Mouse (Mus musculus) liver, embryonic 14.5 days (tissue): ENCODE measurements around the gene Egfl7. TPM values are rescaled to one million over a fixed set of nuclear protein-coding genes. Genes with fewer than 3 reads are reported as not detected.

Source experiments
- ATAC-seq: fragments of 200-750 bp; cut with Nextera tagmentation; 2 replicates; pipeline ENCODE4 v1.8.0; 2017; ENCODE audit warnings: moderate number of reproducible peaks, mild to moderate bottlenecking, moderate library complexity; ENCODE audit not compliant: insufficient read depth
- DNase-seq, 3 experiments: peaks; one replicate each; pipeline ENCODE4 v3.0.0-alpha.2; 2012 to 2013; ENCODE audit warnings: low read depth in 3 of 3, low spot score in 3 of 3
- H3K27ac ChIP-seq: fragments of 300-500 bp; sonication (generic); 2 replicates; pipeline ENCODE4 v1.5.1; 2014; ENCODE audit warnings: moderate library complexity, mild to moderate bottlenecking, control low read depth, inconsistent platforms
- H3K27me3 ChIP-seq: fragments of 300-500 bp; sonication (generic); 2 replicates; pipeline ENCODE4 v1.6.1; 2014; ENCODE audit warnings: mild to moderate bottlenecking, low read length, moderate library complexity; ENCODE audit not compliant: control insufficient read depth, insufficient read depth
- H3K36me3 ChIP-seq: fragments of 300-500 bp; sonication (generic); replicated peaks from 2 replicates; pipeline ENCODE4 v1.6.1; 2014; ENCODE audit warnings: low read depth; ENCODE audit not compliant: control insufficient read depth, insufficient read depth
- H3K4me1 ChIP-seq, 2 experiments: fragments of 200-500 bp in 1 of 2; fragments of 300-500 bp in 1 of 2; sonication (generic) in 1 of 2; replicated peaks; 2 replicates each; pipeline ENCODE4 v1.6.1; 2012 to 2014; ENCODE audit warnings: antibody characterized with exemption in 1 of 2, inconsistent platforms in 1 of 2, low read length in 1 of 2; ENCODE audit not compliant: control insufficient read depth in 2 of 2, insufficient read depth in 2 of 2
- H3K4me2 ChIP-seq: fragments of 300-500 bp; sonication (generic); 2 replicates; pipeline ENCODE4 v1.6.1; 2014; ENCODE audit warnings: low read depth, mild to moderate bottlenecking, control low read depth, moderate library complexity
- H3K4me3 ChIP-seq, 2 experiments: fragments of 200-500 bp in 1 of 2; fragments of 300-500 bp in 1 of 2; sonication (generic) in 1 of 2; 2 replicates each; pipeline ENCODE4 v1.5.1; 2012 to 2014; ENCODE audit warnings: low read depth in 2 of 2, low read length in 2 of 2, mild to moderate bottlenecking in 2 of 2, control low read depth in 1 of 2, inconsistent platforms in 1 of 2, moderate library complexity in 1 of 2; ENCODE audit not compliant: insufficient read depth in 1 of 2
- H3K9ac ChIP-seq: fragments of 300-500 bp; sonication (generic); replicated peaks from 2 replicates; pipeline ENCODE4 v1.6.1; 2014; ENCODE audit warnings: mild to moderate bottlenecking, control low read depth, moderate library complexity
- H3K9me3 ChIP-seq: fragments of 300-500 bp; sonication (generic); 2 replicates; pipeline ENCODE4 v1.6.1; 2016; ENCODE audit warnings: low read length, mixed read lengths; ENCODE audit not compliant: control insufficient read depth
- CTCF ChIP-seq: IDR thresholded peaks from 2 replicates; pipeline ENCODE4 v1.5.1; 2016; ENCODE audit warnings: antibody characterized with exemption, low read depth, control low read depth
- EP300 ChIP-seq: IDR thresholded peaks from 2 replicates; pipeline ENCODE4 v1.6.1; 2016; ENCODE audit warnings: antibody characterized with exemption, low read depth
- WGBS: fragments of 180-500 bp; shearing (Covaris S2); extraction: QIAGEN DNeasy Blood & Tissue Kit; methylation state at CpG from one replicate; pipeline ENCODE4 v1.1.7; 2014; ENCODE audit not compliant: insufficient replicate concordance; 5-methylcytosine and 5-hydroxymethylcytosine counted together
- polyA plus RNA-seq, 2 experiments: library from polyadenylated mRNA; depleted of rRNA in 1 of 2; stranded (reverse) in 1 of 2; unstranded in 1 of 2; fragments of >200 nt; fragmentation: Nextera tagmentation in 1 of 2; extraction: Ambion mirVana in 1 of 2; gene quantifications; 2 replicates each; pipeline versions ENCODE4 v1.2.1 to v1.2.3; 2012 to 2014

The Egfl7 gene
- polyA plus RNA-seq, 2 experiments: 47.6 to 68.0 TPM

- TF ChIP-seq CTCF: no peak; the same call in 1 of the 2 replicates
- TF ChIP-seq EP300: no peak
- Histone ChIP-seq H3K36me3 (no peaks in the 10 kb centered on the region), H3K4me1 (peaks cover 2 to 14% of the 10 kb centered on the region in 2 experiments; a peak in 3 of 4 replicates), H3K9me3 (no peaks in the 10 kb centered on the region), H3K9ac (peak overlapping the region; percentile 41), H3K27me3 (no peaks in the 10 kb centered on the region), H3K4me2 (peak overlapping the region; percentile 73), H3K4me3 (peak overlapping the region; percentile 64 to 69), H3K27ac (no peak overlapping the region)
- WGBS: 1% methylated on average over 11 of the region's 11 CpGs
- peak; percentile 36 for ATAC-seq
- no peak for DNase-seq
These were observed 7.2 kb downstream of the Egfl7 start for GRCm38 (mm10) chr2:26587044-26587405.

GRCm38 (mm10) chr2:26588573-26588972 is 8.8 kb downstream of the Egfl7 start:
- H3K36me3 ChIP-seq: no peaks in the 10 kb centered on the region; the same call in 1 of the 2 replicates
- TF ChIP-seq CTCF (no peak), EP300 (no peak)
- no peak overlapping the region for H3K4me3 ChIP-seq
- no peaks in the 10 kb centered on the region for H3K9me3 ChIP-seq
- H3K4me2 ChIP-seq: no peak overlapping the region
- no peak overlapping the region for H3K9ac ChIP-seq
- H3K27ac ChIP-seq: no peak overlapping the region
- peaks cover 2 to 14% of the 10 kb centered on the region in 2 experiments; a peak in 3 of 4 replicates for H3K4me1 ChIP-seq
- DNase-seq: no peak
- 53% methylated on average over 4 of the region's 4 CpGs for WGBS
- no peaks in the 10 kb centered on the region for H3K27me3 ChIP-seq
- ATAC-seq: no peak

GRCm38 (mm10) chr2:26589284-26589683 is 9.5 kb downstream of the Egfl7 start:
- Histone ChIP-seq H3K36me3 (no peaks in the 10 kb centered on the region; the same call in 1 of the 2 replicates), H3K9me3 (no peaks in the 10 kb centered on the region), H3K9ac (no peak overlapping the region), H3K27ac (no peak overlapping the region), H3K4me1 (peaks cover 2 to 11% of the 10 kb centered on the region in 2 experiments; a peak in 3 of 4 replicates), H3K4me3 (no peak overlapping the region), H3K27me3 (no peaks in the 10 kb centered on the region), H3K4me2 (no peak overlapping the region)
- TF ChIP-seq EP300: no peak
- no peak for TF ChIP-seq CTCF
- ATAC-seq: no peak
- DNase-seq: no peak
- 86% methylated on average over 10 of the region's 10 CpGs for WGBS

DNA sequence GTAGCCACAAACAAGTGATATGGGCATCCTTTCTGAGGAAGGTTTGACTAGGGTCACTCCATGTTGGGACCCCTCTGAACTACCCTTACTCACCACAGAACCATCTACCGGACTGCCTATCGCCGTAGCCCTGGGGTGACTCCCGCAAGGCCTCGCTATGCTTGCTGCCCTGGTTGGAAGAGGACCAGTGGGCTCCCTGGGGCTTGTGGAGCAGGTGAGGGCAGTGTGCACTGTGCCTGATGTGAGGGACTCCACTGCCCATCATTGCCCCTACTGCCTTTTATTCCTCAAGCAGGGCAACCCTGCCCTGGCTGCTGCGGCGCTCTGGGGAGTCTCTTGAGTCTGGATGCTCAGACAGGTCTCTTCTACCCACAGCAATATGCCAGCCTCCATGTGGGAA is 10.5 kb downstream of the Egfl7 start:
- no peak overlapping the region for H3K27ac ChIP-seq
- TF ChIP-seq CTCF (no peak), EP300 (no peak)
- no peak for ATAC-seq
- H3K4me2 ChIP-seq: no peak overlapping the region
- H3K9ac ChIP-seq: no peak overlapping the region
- H3K4me3 ChIP-seq: no peak overlapping the region
- no peaks in the 10 kb centered on the region for H3K9me3 ChIP-seq
- H3K27me3 ChIP-seq: no peaks in the 10 kb centered on the region
- no peaks in the 10 kb centered on the region; the same call in 1 of the 2 replicates for H3K36me3 ChIP-seq
- WGBS: 90% methylated on average over 7 of the region's 7 CpGs
- peaks cover 2 to 16% of the 10 kb centered on the region in 2 experiments; a peak in 3 of 4 replicates for H3K4me1 ChIP-seq
- no peak for DNase-seq

DNA sequence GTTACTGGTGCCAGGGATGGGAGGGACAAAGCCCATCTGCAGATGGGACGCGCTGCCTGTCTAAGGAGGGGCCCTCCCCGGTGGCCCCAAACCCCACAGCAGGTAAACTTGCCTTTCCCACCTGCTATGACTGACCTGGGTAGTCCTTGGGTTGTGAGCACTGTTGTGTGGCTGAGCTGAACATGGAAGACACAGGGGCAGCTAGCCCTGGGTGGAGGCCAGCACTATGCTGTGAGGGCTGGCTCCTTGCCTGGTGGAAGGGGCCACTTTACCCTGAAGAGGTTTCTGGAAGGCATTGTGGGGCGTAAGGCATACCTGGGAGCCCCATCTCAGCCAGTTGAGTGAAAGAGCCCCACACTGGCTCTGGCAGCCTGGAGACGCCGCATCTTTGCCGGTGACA is 11.1 kb downstream of the Egfl7 start:
- 80% methylated on average over 7 of the region's 7 CpGs for WGBS
- H3K9ac ChIP-seq: no peak overlapping the region

More for the DNA sequence above, 11.1 kb downstream of the Egfl7 start:
- Histone ChIP-seq H3K4me2 (no peak overlapping the region), H3K27ac (no peak overlapping the region), H3K36me3 (no peaks in the 10 kb centered on the region; the same call in 1 of the 2 replicates), H3K9me3 (no peaks in the 10 kb centered on the region), H3K4me1 (peaks cover 2 to 19% of the 10 kb centered on the region in 2 experiments; a peak in 3 of 4 replicates), H3K27me3 (no peaks in the 10 kb centered on the region), H3K4me3 (no peak overlapping the region)
- ATAC-seq (no peak), DNase-seq (no peak)
- TF ChIP-seq CTCF: no peak
- no peak for TF ChIP-seq EP300
